Mouse (Mus musculus) liver, embryonic 14.5 days (tissue): ENCODE measurements around the gene Pfdn6. TPM values are rescaled to one million over a fixed set of nuclear protein-coding genes. Genes with fewer than 3 reads are reported as not detected.

Source experiments
- ATAC-seq: fragments of 200-750 bp; cut with Nextera tagmentation; 2 replicates; pipeline ENCODE4 v1.8.0; 2017; ENCODE audit warnings: moderate number of reproducible peaks, mild to moderate bottlenecking, moderate library complexity; ENCODE audit not compliant: insufficient read depth
- DNase-seq, 3 experiments: peaks; one replicate each; pipeline ENCODE4 v3.0.0-alpha.2; 2012 to 2013; ENCODE audit warnings: low read depth in 3 of 3, low spot score in 3 of 3
- H3K27ac ChIP-seq: fragments of 300-500 bp; sonication (generic); 2 replicates; pipeline ENCODE4 v1.5.1; 2014; ENCODE audit warnings: moderate library complexity, mild to moderate bottlenecking, control low read depth, inconsistent platforms
- H3K27me3 ChIP-seq: fragments of 300-500 bp; sonication (generic); 2 replicates; pipeline ENCODE4 v1.6.1; 2014; ENCODE audit warnings: mild to moderate bottlenecking, low read length, moderate library complexity; ENCODE audit not compliant: control insufficient read depth, insufficient read depth
- H3K36me3 ChIP-seq: fragments of 300-500 bp; sonication (generic); replicated peaks from 2 replicates; pipeline ENCODE4 v1.6.1; 2014; ENCODE audit warnings: low read depth; ENCODE audit not compliant: control insufficient read depth, insufficient read depth
- H3K4me1 ChIP-seq, 2 experiments: fragments of 200-500 bp in 1 of 2; fragments of 300-500 bp in 1 of 2; sonication (generic) in 1 of 2; replicated peaks; 2 replicates each; pipeline ENCODE4 v1.6.1; 2012 to 2014; ENCODE audit warnings: antibody characterized with exemption in 1 of 2, inconsistent platforms in 1 of 2, low read length in 1 of 2; ENCODE audit not compliant: control insufficient read depth in 2 of 2, insufficient read depth in 2 of 2
- H3K4me2 ChIP-seq: fragments of 300-500 bp; sonication (generic); 2 replicates; pipeline ENCODE4 v1.6.1; 2014; ENCODE audit warnings: low read depth, mild to moderate bottlenecking, control low read depth, moderate library complexity
- H3K4me3 ChIP-seq, 2 experiments: fragments of 200-500 bp in 1 of 2; fragments of 300-500 bp in 1 of 2; sonication (generic) in 1 of 2; 2 replicates each; pipeline ENCODE4 v1.5.1; 2012 to 2014; ENCODE audit warnings: low read depth in 2 of 2, low read length in 2 of 2, mild to moderate bottlenecking in 2 of 2, control low read depth in 1 of 2, inconsistent platforms in 1 of 2, moderate library complexity in 1 of 2; ENCODE audit not compliant: insufficient read depth in 1 of 2
- H3K9ac ChIP-seq: fragments of 300-500 bp; sonication (generic); replicated peaks from 2 replicates; pipeline ENCODE4 v1.6.1; 2014; ENCODE audit warnings: mild to moderate bottlenecking, control low read depth, moderate library complexity
- H3K9me3 ChIP-seq: fragments of 300-500 bp; sonication (generic); 2 replicates; pipeline ENCODE4 v1.6.1; 2016; ENCODE audit warnings: low read length, mixed read lengths; ENCODE audit not compliant: control insufficient read depth
- CTCF ChIP-seq: IDR thresholded peaks from 2 replicates; pipeline ENCODE4 v1.5.1; 2016; ENCODE audit warnings: antibody characterized with exemption, low read depth, control low read depth
- EP300 ChIP-seq: IDR thresholded peaks from 2 replicates; pipeline ENCODE4 v1.6.1; 2016; ENCODE audit warnings: antibody characterized with exemption, low read depth
- WGBS: fragments of 180-500 bp; shearing (Covaris S2); extraction: QIAGEN DNeasy Blood & Tissue Kit; methylation state at CpG from one replicate; pipeline ENCODE4 v1.1.7; 2014; ENCODE audit not compliant: insufficient replicate concordance; 5-methylcytosine and 5-hydroxymethylcytosine counted together
- polyA plus RNA-seq, 2 experiments: library from polyadenylated mRNA; depleted of rRNA in 1 of 2; stranded (reverse) in 1 of 2; unstranded in 1 of 2; fragments of >200 nt; fragmentation: Nextera tagmentation in 1 of 2; extraction: Ambion mirVana in 1 of 2; gene quantifications; 2 replicates each; pipeline versions ENCODE4 v1.2.1 to v1.2.3; 2012 to 2014

The Pfdn6 gene
- polyA plus RNA-seq, 2 experiments, result 62.4 to 103 TPM

GRCm38 (mm10) chr17:33911052-33911812 lies 28.9 kb downstream of the Pfdn6 start:
- H3K27ac ChIP-seq, result no peak overlapping the region
- peaks cover 11 to 18% of the 10 kb centered on the region in 2 experiments for H3K4me1 ChIP-seq
- 88% methylated on average over 31 of the region's 31 CpGs for WGBS
- H3K4me3 ChIP-seq, result no peak overlapping the region
- no peak overlapping the region for H3K9ac ChIP-seq
- H3K36me3 ChIP-seq, result peaks cover 27% of the 10 kb centered on the region
- ATAC-seq (no peak), DNase-seq (no peak)
- H3K9me3 ChIP-seq, result no peaks in the 10 kb centered on the region
- H3K27me3 ChIP-seq, result no peaks in the 10 kb centered on the region
- H3K4me2 ChIP-seq, result no peak overlapping the region
- no peak for TF ChIP-seq EP300
- no peak for TF ChIP-seq CTCF

GRCm38 (mm10) chr17:33910346-33911051 lies 29.6 kb downstream of the Pfdn6 start:
- Histone ChIP-seq H3K36me3 (peaks cover 27% of the 10 kb centered on the region), H3K9ac (peak overlapping the region; percentile 98), H3K27ac (no peak overlapping the region), H3K27me3 (no peaks in the 10 kb centered on the region), H3K4me3 (peak overlapping the region; percentile 73 to 97), H3K4me2 (peak overlapping the region; percentile 98), H3K9me3 (no peaks in the 10 kb centered on the region), H3K4me1 (peaks cover 11 to 18% of the 10 kb centered on the region in 2 experiments)
- DNase-seq (no peak), ATAC-seq (no peak)
- TF ChIP-seq CTCF, result peak; percentile 52
- TF ChIP-seq EP300, result no peak
- WGBS, result 42% methylated on average over 11 of the region's 11 CpGs

- no peak for DNase-seq
- WGBS, result 0% methylated on average over 14 of the region's 14 CpGs
- TF ChIP-seq EP300 (no peak), CTCF (no peak)
- Histone ChIP-seq H3K9me3 (no peaks in the 10 kb centered on the region), H3K4me3 (peak overlapping the region; percentile 73 to 97), H3K36me3 (peaks cover 27% of the 10 kb centered on the region), H3K9ac (peak overlapping the region; percentile 98), H3K27ac (peak overlapping the region; percentile 87), H3K4me2 (peak overlapping the region; percentile 98), H3K4me1 (peaks cover 7 to 15% of the 10 kb centered on the region in 2 experiments), H3K27me3 (no peaks in the 10 kb centered on the region)
- 0 out of 2 replicates have a peak, but pooled peaks have one; percentile 1 for ATAC-seq
These were observed 30.3 kb downstream of the Pfdn6 start for GRCm38 (mm10) chr17:33909869-33910250.

GRCm38 (mm10) chr17:33909077-33909868 lies 30.9 kb downstream of the Pfdn6 start, which contains the start of gene Daxx:
Daxx (plus strand) TSS chr17:33909414.
- peak; percentile 92 to 93 (median 92) for DNase-seq
- H3K27me3 ChIP-seq, result no peaks in the 10 kb centered on the region
- H3K9me3 ChIP-seq, result no peaks in the 10 kb centered on the region
- peak within 1 kb of the TSS; percentile 73 to 97 for H3K4me3 ChIP-seq
- H3K4me2 ChIP-seq, result peak within 1 kb of the TSS; percentile 98
- peak; percentile 93 for ATAC-seq
- peak within 1 kb of the TSS; percentile 98 for H3K9ac ChIP-seq
- peak within 1 kb of the TSS; percentile 87 for H3K27ac ChIP-seq
- peaks cover 27% of the 10 kb centered on the region for H3K36me3 ChIP-seq
- H3K4me1 ChIP-seq, result peaks cover 6 to 15% of the 10 kb centered on the region in 2 experiments
- TF ChIP-seq EP300 (no peak), CTCF (no peak)
- under 1% methylated on average over 68 of the region's 68 CpGs for WGBS
